Mouse (Mus musculus) fat pad, adult 2 months (tissue): Measurements from ENCODE around the gene Ebf1.

Experiments used
- DNase-seq: peaks from one replicate; pipeline ENCODE4 v3.0.0-alpha.2; 2011; ENCODE audit warnings: low read depth, low spot score; ENCODE audit errors: extremely low read depth

Ebf1 gene

DNA sequence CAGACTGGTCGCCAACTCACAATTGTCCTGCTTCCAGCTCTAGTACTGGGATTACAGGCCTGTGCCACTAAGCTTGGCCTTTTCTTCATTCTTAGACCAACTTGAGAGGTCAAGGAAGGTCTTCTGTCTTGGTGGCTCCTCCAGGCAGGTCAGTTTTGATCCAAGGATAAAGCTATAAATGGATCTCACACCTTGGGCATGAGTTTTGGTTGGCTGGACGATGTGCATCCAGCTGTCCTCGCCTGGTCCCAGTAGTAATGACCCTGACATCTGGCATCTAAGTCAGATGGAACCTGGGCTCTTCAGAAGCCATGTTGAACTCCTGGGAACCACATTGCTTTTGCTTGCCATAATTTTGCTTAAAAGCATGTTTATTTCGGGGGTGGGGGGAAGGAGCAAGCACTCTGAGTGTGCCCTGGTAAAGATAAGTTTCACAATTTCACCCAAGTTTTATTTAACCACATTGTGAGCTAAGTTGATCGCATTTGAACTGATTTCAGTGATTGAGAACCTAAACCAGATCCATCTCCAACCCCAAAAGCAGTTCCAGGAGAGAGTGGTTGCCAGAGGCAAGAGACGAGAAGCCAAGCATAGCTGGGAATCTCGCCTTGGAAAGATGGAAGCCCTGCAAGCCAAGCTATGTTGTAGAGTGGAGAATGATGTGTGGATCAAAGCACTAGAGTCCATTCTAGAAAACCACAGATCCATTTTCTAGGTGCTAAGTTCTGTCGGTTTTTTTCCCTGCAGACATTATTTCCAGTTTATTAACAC lies 85.8 kb downstream of the Ebf1 start:
- no peak for DNase-seq

DNA sequence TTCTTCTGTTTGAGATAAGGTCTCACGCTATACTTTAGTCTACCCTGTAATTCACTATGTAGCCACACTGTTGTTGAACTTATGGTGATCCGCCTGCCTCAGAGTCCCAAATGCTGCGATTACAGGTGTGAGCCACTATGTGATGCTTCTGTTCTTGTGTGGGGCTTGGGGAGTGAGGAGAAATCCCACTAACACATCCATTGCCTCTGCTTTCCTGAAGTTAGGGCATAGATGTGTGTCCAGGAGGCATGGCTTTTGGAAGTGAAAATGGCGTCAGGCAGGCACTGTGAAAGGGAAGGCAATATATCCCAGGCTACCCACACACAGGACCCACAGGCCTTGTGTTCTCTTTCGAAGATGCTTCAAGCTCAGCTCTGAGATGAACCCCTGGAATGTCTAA lies 86.8 kb downstream of the Ebf1 start:
- no peak for DNase-seq

DNA sequence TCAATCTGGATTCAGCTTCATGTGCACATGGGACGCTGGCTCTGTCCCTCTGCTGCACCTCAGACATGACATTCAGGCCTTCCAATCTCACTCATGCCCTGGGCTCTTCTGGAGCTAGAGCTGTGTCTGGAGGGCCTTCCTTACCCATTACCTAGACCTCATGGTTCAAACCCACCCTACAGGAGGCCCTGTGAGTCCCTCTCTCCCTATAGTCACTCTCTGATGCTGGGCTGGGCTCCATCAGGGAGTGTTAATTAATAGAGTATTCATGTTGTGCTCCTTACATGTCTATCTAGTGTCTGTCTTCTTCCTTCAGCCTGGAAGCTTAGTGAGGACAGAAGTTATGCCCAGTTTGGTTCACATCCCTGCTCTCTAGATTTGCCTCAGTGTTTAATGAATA lies 88.7 kb downstream of the Ebf1 start:
- DNase-seq = no peak

DNA sequence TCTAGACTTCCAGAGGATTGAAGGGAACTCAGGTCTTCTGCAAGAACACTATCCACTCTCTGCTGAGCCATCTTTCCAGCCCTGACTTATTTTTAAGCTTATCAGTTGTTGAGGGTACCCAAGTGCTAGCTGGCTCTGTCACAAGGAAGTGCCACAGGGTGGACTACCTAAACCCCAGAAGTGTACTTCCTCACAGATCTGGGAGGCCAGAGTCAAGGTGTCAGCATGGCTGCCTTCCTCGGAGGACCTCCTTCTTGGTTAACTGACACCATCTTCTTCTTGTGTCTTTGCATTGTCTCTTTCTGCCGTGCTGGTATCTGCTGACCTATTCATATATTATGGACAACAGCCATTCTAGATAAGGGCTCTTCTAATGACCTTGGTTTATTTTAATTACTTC lies 89.3 kb downstream of the Ebf1 start:
- DNase-seq = no peak

DNA sequence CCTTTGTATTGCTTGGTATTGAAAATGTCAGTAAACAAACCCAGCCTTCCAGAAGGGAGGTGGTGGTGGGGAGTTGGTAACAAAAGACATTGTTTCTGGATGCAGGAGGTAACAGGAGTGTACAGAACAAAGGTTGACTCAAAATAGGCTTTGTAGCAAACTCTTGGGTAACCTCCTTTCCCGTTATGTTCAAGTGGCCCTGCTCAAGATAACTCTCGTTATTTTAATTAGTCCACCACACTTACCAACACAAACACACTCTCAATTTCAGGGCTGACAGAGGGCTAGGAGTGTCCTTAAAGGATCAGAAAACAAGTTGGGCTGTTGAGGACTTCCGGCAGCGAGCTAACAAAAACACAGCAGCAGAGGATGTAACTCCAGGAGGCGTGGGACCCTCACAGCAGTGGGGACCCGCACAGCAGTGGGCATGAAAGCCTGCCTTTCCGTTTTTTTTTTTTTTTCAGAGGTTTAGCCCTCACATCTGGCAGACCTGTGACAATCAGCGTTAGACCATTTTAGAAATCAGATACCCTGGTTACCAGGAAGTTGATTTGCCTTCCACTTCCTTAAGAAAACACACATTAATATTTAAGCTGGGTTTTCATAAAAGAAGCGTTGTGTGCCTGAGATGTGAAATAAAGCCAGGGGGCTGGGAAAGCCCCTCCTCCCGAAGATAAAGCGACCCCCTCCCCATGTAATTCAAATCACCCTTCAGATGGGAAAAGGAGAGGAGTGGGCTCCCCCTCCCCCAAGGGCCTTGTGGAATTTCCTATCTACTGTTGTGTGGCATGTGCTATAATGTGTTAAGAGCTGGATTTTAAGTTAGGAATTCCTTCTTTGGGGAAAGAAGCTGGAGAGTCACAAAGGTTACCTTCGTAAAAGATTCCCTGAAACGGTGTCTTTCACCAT lies 90.5 kb downstream of the Ebf1 start:
- no peak for DNase-seq

DNA sequence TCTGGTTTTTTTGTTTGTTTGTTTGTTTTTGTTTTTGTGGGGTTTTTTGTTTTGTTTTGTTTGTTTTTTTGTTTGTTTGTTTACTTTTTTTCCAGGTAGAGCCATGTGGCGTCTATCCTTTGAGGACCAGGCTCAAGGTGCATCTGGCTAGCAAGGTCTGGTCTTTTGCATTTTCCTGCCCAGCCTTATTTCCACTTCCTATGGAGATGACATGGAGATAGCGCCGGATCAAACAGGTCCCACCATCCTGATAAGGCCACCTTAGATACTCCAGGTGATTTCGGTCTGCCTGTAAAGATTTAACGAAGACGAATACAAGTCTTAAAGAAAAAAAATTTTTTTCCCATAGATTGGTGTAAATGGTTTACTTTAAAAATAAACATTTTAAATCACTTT lies 91.2 kb downstream of the Ebf1 start:
- DNase-seq = no peak

DNA sequence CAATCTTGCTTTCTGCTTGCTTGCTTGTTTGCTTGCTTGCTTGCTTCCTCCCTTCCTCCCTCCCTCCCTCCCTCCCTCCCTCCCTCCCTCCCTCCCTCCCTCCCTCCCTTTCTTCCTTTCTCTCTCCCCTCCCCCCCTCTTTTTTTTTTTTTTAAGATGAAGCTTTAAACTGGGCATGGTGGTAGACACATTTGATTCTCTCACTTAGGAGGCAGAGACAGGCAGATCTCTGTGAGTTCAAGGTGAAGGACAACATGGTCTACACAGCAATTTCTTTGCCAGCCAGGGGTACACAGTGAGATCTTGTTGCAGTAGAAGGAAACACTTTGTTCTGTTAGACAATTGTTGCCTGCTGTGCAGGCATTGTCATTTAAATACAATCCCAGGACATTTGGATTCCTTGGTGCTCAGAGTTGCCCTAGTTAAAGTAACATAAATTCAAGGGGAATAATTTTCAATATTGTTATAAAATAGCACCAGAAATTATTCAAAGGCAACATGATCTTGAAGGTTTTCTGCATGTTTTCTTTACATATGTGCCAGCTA lies 92.0 kb downstream of the Ebf1 start:
- no peak for DNase-seq

DNA sequence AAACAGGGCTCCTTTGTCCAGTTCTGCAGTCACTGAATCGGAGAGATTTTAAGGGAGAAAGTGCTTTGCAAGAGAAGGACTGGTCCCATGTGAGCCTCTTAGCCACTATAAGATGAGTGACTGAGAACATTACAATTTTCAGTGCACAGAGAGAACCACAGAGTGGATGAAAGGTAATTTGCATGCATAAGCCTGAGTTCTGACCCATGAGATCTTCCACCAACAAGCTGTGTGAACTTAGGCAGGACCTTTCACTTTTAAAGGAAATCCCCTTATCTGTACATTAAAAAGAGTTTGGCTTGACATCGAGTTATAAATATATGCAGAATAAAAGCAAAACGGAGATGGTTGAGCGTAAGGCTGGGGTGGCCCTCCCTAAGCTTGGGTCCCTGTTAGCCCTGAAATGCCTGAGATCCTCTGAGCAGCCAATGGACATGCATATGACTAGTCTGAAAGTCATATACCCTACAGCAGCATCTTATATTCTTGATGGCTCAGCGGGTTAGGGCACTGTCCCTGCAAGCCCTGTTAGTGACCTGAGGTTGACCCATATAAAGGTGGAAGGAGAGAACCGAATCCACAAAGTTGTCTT lies 92.8 kb downstream of the Ebf1 start:
- no peak for DNase-seq

DNA sequence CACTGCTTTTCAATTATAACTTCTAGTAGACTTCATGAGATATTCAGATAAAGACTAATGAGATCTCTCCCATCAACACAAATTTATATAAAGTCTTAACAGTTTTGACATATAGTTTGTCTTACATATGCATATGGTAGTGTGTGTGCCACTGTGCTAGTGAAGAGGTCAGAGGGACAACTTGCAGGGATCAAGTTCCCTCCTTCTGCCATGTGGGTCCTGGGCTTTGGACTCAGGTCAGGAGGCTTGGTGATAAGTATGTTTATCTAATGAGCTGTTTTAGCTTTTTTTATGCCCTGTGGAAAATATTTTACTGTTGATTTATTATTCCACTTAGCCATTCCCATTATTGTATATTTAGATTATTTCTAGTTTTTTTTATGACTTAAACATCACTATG lies 93.7 kb downstream of the Ebf1 start:
- DNase-seq = no peak

DNA sequence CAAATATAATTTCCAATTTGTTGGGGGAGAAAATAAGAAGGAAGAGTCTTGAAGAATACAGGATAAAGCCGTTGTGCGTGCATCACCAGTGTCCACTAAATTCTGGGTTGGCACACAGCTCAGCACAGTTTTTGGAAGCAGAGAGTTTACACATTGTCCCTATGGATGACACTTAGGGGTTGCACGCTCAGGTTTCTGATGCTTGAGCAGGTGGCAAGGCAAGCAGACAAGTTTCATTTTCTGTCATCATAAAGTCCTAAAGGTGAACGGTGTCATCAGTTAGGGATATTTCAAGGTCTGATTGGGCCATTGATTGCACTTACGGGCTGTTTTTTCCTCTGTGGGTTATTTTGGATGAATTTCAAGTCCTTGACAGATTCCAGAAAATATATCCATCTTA lies 97.1 kb downstream of the Ebf1 start:
- DNase-seq = no peak

DNA sequence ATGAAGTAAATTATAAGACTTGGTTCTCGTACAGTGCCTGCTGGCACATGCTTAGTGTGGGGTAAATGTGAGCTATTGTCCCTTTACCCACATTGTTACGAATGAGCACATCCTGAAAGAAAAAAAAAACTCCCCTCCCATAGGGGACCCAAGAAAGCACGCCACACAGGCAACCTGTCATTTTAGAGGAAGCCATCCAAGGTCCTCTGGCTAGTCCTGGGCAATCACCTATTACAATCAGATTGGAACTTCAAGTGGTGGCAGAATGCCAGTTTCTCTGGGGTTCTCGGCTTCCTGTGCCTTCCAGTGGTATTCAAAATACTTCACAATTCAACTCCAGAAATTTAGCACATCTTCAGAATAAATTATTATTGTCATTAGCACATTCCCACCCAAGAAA lies 98.7 kb downstream of the Ebf1 start:
- DNase-seq = no peak

DNA sequence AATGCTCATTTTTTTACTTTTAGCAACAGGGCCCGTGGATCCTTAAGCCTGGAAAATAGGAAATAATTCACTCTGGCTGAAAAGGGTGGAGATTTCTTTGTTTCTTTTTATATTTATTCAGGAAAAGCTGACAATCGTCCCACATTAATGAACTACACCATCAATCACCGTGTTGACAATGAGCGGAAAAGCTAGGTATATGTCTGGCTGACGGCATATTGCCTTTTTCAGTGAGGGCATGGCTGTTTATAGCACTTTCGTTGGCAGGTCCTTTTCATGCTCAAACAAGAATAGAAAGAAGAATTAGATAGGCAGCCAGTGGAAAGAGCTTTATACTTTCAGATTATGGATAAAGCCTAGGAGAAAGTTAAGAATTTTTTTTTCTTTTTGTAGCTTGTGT lies 99.8 kb downstream of the Ebf1 start:
- DNase-seq = no peak

DNA sequence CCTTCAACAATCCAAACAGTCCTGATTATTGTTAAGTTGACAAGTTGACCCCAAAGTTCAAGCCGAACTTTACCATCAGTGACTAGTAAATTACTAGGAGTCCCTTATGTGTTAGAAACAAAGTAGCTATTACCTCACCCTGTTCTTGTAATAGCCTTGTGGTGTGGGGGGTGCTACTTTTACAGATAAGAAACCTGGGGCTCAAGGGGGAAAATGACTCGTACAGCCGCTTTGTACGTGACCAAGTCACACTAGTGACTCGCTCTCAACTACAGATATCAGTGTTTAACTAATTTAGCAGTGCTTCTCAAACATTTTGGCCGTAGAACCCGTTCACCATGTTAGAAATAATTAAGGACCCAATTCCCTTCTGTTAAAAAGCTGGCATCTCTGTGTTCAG lies 100.5 kb downstream of the Ebf1 start:
- no peak for DNase-seq

DNA sequence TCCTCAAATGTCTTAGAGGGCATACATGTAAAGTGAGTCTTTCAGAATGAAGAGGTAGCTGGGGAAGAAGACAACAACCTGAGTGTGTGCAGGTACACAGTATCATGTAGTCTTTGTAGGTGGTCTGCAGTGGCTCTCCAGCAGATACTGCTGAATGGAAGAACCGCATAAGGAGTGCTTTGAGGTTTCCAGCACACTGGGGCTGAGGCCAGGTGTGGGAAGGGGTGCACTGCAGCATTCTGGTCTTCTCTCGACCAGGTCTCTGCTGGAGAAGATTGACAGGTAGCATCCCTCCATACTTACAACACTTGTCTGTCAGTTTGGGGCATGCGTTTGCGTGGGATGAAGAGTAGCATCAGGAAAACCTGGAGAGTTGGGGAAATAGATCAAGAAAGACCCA lies 104.9 kb downstream of the Ebf1 start:
- no peak for DNase-seq

DNA sequence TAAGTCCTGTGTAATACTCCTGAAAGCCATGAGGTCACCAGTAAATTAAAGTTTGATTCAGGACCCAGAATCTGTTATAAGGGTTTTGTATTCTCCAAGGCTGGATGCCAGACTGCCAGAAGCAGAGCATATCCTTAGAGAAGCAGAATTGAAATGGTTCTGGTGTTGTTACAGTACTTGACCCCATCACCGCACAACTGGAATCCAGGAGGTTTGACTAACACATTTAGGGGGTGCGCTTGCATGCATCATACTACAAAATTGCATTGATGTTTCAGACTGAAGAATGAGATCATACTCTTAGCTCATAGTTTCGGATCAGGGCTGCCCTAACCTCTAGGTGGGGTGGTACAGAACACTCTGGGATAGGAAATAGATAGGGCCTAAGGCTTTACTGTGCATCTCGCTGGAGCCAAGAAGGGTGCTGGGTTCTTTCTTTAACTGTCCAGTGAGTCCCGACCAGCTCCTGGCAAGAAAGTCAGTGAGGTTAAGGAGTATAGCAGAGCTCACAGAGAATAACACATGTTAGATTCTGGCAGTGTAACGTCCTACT lies 106.9 kb downstream of the Ebf1 start:
- no peak for DNase-seq

DNA sequence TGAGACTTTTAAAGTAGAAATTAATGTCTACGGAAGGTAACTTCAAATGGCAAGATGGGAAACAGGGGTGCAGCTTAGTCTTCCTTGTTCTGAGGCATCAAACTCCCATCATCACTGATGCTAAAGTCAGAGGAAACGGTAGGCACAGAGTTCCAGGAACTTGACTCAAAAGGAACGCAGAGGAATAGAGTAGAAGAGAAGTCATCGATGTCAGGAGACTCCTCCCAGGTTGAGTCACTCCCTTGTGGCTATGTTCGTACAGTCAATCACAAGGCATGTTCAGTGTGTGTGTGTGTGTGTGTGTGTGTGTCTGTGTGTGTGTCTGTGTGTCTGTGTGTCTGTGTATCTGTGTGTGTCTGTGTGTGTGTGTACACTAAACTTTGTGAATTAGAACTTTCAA lies 108.6 kb downstream of the Ebf1 start:
- DNase-seq = no peak

DNA sequence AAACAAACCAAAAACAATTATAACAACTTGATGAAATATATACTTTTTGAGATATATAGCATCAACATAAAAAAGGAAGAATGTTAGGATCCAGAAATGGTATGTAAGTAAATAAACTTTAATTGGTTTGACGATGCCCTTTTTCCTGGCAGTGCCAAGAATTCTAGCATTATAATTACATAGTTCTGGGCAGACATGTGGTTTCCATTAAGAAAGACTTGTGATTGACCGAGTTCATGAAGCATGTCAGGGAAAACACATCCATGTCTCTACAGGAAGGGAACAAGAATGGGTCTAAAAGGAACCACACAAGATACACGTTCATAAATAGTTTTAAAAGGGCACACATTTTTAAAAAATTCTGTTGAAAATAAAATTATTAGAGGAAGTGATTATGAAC lies 110.3 kb downstream of the Ebf1 start:
- DNase-seq = no peak

DNA sequence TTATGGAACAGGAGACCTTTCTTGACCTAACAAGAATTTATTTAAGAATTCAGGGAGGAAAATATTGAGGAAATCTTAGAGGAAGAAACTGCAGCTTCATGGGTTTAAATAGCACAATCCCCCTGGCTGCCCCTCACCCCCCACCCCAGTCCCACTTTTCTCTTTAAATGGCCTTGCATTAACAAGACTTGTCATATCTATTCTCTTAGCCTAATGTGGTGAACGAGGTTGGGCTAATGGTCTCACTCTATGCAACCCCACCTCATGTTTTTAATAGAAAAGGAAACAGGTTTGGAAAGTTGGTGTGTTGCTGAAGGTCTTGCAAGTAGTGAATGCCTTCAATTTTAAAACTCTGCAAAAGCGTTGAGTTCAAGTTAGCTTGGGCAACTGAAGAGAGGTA lies 110.7 kb downstream of the Ebf1 start:
- no peak for DNase-seq

DNA sequence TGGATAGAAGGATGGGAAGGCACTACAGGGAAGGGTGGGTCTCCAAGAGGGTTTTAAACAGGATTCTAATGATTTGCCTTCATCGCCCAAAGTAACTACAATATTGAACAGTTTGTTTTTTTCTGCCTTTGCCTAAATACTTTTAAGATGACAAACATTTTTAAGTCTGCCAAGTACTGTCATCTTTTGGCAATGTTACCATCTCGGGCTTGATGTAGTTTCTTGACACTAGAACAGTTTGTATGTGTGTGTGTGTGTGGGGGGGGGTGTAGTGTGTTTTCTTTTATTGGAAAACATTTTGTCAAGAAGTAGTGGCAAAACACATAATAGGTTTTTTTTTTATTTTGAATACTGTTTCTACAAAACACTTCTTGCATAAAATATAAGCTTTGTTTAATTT lies 111.2 kb downstream of the Ebf1 start:
- no peak for DNase-seq

DNA sequence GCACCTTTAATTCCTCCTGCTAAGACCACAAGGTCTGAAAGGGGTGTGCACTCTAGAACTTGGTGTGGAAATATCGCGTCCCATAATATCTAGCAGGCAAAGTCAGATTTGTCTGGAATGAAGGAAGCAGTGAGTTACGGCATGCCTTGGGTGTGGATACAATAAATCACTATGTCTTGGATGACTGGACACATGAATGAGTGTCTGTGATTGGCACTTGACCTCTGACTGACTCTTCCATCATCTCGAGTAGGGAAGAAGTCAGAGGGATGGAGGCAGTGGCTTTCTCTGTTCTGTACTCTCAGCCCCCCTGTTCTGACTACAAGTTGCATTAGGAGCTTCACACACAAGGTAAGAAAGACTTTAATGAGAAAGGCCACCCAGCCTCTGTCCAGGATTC lies 112.8 kb downstream of the Ebf1 start:
- no peak for DNase-seq

DNA sequence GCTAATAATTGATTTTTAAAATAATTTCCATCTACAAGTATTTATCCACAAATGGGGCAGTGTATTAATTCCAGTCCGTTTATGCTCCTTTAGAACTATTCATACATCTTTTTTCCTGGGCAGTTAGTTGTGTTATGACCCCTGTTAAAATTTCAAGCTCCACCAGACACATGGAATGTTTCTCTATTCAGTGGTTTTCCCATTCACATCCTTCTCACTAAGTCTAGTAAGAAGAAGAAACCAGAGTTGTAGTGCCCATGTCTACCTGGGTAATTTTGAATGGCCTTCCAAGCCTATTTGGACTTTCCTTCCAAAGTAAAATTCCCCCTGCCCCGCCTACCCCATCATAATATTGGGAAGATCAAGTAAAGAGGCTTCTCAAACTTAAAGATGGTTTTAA lies 114.6 kb downstream of the Ebf1 start:
- DNase-seq = no peak
